Mouse (Mus musculus): ENCODE data around the gene 4933405L10Rik.

4933405L10Rik gene

DNA sequence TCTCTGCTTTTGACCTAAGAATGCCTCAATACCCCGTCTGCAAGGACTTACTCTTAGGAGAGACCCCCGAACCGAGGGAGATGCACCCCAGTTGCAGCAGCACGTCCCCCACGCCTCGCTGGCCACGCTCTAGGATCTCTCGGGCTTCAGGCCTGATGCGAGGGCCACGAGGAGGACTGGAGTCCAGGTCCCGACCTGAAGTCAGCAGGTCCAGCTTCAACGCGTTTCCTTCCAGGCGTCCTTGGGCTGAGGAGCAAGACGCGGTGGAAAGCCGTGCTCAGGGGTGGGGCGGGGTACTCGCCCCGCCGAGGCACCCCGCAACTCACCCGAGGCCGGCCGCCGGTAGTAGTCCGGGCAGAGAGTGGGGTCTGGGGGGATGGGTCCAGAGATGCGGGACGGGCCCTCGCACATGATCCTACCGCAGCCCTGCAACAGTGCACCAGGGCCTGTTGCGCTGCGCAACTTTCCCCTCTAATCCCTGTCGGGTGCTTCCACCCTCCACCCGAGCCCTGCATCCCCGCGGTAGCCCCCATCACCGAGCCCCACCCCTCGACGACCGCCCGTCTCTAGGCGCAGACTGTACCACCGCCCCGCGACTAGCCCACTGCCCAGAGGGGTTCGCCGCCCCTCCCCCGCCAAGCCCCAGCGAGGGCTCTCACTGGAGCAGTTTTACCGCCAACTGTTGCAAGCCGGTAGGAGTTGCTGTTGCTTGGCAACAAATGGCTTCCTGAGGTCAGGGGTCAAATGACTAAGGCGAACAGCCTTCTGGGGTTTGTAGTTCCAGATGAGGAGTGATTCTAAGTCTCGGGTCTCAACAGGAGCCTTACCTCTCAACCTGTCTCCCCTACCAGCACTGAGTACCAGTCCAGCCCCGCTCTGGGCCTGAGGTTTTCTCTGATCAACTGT, at the start of gene 4933405L10Rik, which contains the start of gene Enkd1:
Gene 4933405L10Rik (plus strand): TSS at position 158 of the 906 bp plus-strand sequence.
Gene Enkd1 (minus strand): TSS at position 713 of the 906 bp plus-strand sequence.
- in situ Hi-C loops (cut with MboI, MseI), result no loop called here

DNA sequence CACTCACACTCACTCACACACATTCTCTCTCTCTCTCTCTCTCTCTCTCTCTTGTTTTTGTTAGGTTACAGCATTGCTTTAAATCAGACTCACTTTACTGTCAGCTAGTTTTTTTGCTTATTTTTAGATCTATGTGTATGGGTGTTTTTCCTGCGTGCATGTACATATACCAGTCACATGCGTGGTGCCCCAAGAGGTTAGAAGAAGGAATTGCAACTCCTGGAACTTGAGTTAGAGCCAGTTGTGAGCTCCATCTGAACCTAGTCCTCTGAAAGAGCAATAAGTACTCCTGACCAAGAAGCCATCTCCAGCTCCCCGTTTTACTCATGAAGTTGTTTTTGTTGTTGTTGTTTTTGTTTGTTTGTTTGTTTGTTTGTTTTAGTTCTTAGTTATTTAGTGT, 46.3 kb upstream of the 4933405L10Rik start:
- in situ Hi-C loops (cut with MboI, MseI), result no loop called here

DNA sequence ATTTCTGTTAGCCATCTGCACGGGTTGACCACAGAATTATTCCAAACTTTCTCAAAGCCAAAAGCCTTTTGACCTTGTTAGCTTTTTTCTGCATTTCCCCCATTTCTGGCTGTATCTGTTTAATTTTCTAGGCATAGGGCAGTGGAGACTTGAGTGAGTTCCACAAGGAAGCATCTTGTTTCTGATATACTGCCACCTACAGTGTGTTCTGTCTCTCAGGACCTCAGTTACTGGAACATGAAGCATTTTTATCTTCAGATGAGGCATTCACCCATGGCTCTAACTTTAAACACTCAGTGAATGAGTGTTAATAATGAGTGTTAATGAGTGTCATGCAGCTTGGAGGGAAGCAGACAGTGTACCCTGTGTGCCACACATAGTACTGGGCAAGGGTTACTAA, 29.6 kb upstream of the 4933405L10Rik start:
- in situ Hi-C loops (cut with MboI, MseI), result no loop called here

DNA sequence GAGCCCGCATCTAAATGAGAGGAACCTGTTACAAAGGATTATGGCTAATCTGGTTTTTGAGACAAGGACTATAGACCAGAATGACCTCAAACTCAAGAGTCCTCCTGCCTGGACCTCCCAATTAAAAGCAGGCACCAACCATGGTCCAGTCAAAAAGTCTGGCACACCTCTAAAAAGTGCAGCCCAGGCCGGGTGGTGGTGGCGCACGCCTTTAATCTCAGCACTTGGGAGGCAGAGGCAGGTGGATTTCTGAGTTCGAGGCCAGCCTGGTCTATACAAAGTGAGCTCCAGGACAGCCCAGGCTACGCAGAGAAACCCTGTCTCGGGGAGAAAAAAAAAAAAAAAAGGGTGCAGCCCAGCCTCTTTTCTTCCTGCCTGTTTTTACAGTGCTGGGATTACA, 22.1 kb upstream of the 4933405L10Rik start:
- in situ Hi-C loops (cut with MboI, MseI), result loop anchor here (5.0 kb wide), 1 partner anchor 68 kb away; no protein-coding TSS in a partner anchor

DNA sequence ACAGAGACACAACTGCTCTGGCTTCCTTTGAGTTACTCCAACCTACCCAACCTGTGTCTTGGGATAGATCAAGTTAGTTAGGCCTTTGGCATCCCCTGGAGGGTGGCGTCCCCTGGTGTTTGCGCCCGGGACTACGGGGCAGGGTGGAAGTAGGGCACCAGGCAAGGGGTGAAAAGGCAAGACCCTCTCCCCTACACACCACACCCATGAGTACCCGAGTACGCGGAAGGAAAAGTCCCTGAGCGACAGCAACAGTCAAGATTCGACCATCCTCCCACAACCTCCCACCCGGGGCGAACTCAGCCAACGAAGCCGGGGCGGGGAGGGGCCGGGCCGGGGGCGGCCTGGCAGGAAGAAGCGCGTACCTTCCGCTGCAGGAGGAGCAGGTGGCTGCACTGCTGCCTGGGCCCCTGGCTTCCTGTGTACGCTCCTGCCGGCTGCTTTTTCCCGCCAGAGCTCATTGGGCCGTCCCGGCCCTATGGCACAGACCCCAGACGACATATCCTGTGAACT, 21.6 kb upstream of the 4933405L10Rik start, which contains the start of gene Carmil2:
Gene Carmil2 (plus strand): TSS at position 479 of the 513 bp plus-strand sequence.
- in situ Hi-C loops (cut with MboI, MseI), result loop anchor here (5.0 kb wide), 1 partner anchor 69 kb away; no protein-coding TSS in a partner anchor

DNA sequence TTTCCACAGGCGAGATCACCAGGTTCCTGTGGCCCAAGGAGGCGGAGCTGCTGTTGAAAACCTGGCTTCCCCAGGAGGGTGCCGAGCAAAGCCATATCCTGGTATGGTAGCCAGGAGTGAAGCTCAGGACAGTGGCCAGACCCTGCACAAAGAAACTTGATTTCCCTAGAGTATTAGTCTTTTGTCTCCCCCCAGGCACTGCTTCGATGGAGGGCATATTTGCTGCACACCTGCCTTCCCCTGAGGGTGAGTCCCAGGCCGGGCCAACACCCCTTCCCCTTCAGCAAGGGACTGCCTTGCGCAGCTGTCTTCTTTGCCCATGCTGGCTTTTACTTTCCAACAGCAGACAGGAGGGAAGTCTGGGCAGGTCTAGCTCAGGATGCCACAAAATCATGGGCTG, 20.9 kb upstream of the 4933405L10Rik start:
- in situ Hi-C loops (cut with MboI, MseI), result loop anchor here (5.0 kb wide), 1 partner anchor 69 kb away; no protein-coding TSS in a partner anchor

DNA sequence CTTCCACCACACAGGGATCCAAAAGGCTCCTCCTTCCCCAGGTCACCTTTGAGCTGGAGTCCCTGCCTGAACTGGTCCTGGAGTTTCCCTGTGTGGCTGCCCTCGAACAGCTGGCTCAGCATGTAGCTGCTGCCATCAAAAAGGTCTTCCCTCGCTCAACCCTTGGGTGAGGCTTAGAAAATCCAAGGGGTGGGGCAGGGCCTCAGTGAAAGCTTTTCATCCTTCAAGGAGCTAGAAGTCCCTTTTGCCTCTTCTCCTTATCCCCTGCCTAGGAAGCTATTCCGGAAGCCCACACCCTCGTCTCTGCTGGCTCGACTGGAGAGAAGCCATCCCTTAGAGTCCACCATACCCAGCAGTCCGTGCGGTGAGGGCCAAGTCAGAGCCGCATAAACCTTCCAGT, 19.9 kb upstream of the 4933405L10Rik start:
- in situ Hi-C loops (cut with MboI, MseI), result loop anchor here (5.0 kb wide), 1 partner anchor 70 kb away; no protein-coding TSS in a partner anchor

DNA sequence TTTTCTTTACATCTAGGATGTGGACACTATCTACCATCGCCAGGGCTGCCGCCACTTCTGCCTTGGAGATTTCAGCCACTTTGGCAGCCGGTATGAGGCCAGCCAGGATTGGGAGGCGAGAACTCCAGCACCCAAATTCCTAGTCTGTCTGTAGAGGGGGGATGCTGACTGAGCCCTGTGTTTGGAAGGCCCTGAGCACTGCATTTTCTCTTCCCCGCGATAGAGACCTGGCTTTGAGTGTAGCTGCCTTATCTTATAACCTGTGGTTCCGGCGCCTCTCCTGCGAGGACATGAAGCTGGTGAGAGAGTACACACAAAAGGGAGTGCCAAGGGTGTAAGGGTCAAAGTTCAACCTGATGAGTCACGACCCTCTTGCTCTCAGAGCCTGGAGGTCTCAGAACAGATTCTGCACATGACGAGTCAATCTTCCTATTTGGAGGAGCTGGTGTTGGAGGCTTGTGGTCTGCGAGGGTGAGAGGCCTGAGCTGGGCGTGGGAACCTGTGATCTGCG, 19.2 kb upstream of the 4933405L10Rik start:
- in situ Hi-C loops (cut with MboI, MseI), result loop anchor here (5.0 kb wide), 1 partner anchor 71 kb away; no protein-coding TSS in a partner anchor

DNA sequence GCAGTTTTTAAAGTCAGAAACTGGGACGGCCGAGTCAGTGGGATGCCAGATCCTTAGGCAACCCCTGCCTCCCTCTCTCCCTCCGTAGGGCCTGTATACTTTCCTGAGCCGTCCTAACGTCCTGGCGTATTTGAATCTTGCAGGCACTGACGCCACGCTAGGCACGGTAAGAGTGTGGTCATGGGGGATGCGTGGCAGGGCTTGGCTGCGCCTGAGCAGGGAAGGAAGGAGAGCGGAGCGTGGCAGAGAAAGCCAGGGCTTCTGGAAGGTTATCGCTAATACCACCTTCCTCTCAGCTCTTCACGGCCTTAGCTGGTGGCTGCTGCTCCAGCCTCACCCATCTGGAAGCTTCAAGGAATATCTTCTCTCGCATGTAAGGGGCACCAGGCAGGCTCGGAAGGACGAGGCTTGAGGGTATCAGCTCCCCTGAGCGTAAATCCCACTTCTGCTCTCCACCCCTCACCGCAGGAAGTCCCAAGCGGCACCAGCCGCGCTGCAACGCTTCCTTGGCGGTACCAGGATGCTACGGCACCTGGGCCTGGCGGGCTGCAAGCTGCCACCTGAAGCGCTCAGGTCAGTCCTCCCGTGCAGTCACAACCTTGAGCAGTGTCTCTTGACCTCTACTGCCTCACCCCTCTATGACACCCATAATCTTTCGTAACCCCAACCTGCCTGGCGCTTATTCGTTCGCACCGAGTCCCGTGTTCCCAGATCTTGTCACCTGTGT, 18.0 kb upstream of the 4933405L10Rik start:
- in situ Hi-C loops (cut with MboI, MseI), result loop anchor here (5.0 kb wide), 1 partner anchor 72 kb away; no protein-coding TSS in a partner anchor

DNA sequence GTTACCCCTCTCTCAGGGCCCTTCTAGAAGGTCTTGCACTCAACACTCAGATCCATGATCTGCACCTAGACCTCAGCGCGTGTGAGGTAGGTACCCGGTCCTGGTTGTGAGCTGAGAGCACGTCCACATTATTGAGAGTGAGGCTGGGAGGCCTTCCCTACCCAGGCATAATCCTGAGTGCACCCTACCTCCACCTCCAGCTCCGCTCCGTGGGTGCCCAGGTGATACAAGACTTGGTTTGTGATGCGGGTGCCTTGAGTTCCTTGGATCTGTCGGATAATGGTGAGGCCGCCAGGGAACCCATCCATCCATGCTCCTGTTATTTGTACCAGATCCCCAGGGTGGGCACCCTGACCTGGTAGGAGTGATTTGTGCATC, 17.5 kb upstream of the 4933405L10Rik start:
- in situ Hi-C loops (cut with MboI, MseI), result loop anchor here (5.0 kb wide), 1 partner anchor 73 kb away; no protein-coding TSS in a partner anchor

DNA sequence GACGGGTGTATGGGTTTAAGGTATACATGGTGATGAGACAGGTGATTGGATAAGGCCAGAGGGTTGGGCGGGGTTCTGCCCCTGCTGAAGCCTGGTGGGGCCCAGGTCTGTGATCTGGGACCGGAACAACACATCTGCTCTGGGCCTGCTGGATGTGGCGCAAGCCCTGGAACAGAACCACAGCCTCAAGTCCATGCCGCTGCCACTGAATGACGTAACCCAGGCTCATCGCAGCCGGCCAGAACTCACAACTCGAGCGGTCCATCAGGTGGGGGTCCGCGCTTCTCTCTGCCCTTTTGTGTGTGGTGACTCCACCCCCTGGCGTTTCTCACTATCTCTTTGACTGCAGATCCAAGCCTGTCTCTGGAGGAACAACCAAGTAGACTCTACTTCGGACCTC, 16.5 kb upstream of the 4933405L10Rik start:
- in situ Hi-C loops (cut with MboI, MseI), result no loop called here

DNA sequence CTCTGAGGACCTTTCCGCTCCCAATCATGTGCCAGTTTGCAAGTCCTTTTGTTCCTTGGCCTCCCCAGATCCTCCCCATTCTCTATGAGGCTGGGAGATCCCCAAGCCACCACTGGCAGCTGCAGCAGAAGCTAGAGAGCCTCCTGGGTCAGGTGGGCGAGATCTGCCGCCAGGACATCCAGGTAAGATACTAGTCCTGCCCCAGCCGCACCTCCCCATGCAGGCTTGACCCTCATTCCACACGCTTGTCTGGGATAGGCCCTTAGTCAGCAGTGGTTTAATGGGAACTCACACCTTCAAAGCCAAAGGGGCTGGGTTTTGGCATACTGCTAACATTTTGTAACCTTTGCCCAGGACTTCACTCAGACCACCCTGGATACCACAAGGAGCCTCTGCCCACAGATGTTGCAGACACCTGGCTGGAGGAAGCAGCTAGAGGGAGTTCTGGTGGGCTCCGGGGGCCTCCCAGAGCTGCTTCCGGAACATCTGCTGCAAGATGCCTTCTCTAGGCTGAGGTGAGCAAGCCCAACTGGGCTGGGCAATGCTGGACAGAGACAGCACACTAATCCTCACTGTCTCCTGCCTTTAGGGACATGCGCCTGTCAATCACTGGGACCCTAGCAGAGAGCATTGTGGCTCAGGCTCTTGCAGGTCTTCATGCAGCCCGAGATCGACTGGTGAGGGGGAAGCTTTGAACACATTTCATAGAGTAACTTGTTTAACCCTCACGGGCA, 14.8 kb upstream of the 4933405L10Rik start:
- in situ Hi-C loops (cut with MboI, MseI), result no loop called here

DNA sequence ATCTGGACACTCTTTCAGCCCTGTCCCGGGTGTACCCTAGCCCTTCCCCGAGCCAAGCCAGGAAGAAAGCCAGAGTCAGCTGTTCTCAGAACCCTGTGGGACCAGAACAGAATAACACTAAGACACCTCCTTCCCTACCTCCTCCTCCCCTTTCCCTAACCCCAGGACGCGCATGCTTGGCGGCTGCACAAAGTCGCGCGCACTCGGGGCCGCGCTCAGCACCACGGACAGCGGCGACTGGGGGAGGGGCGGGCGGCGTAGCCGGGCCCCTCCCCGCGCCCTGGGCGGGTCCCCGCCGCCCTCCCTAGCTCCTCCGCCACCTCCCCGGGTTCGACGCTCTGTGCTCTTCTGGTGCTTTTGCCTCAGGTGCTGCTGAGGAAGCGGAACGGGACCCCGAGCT, 13.8 kb upstream of the 4933405L10Rik start:
- in situ Hi-C loops (cut with MboI, MseI), result no loop called here

DNA sequence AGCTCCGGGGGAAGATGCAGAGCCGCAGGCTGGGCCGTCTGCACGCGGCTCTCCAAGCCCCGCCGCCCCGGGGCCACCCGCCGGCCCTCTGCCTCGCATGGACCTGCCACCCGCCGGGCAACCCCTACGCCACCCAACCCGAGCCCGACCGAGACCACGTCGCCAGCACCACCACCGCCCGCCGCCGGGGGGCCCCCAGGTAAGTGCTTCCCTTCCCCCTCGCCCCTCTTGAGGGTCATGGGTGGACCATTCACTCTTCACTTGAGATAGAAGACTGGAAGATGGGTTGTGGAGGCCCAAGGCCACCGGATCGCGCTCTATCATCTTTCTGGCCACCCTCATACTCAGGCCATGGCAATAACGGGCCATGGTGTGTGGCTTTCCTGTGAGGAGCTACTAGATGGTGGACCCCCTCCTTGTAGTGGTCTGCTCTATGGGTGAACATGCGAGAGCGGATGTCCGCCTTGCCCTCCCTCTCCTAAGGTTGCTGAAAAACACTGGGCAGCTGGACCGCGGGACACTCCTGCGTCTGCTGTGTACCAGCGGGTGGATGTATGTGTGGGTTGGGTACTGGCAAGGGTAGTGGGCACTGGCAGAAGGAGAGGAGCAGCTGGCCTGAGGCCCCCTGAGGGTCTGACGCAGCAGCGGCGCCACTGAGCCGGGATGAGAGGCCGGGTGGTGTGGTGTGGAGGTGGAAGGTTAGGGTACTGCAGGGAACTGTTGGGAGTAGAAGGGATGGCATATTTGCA, 13.2 kb upstream of the 4933405L10Rik start:
- in situ Hi-C loops (cut with MboI, MseI), result no loop called here

DNA sequence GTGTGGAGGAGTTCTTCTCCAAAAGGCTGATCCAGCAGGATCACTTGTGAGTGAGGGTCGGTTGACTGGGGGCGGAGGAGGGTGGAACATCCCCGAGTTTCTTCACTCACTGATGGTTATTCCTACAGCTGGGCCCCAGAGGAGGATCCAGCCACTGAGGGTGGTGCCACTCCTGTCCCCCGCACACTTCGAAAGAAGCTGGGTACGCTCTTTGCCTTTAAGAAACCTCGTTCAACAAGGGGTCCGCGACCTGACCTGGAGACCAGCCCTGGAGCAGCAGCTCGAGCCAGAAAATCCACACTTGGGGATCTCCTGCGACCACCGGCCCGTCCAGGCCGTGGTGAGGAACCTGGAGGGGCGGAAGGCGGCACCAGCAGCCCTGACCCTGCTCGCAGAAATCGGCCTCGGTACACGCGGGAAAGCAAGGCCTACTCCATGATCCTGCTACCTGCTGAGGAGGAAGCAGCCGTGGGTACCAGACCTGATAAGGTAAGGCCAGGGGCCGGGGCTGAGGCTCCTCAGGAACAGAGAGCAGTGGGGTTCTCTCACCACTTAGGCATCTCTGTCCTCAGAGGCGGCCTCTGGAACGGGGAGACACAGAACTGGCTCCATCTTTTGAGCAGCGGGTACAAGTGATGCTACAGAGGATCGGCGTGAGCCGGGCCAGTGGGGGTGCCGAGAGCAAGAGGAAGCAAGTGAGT, 12.2 kb upstream of the 4933405L10Rik start:
- in situ Hi-C loops (cut with MboI, MseI), result no loop called here

DNA sequence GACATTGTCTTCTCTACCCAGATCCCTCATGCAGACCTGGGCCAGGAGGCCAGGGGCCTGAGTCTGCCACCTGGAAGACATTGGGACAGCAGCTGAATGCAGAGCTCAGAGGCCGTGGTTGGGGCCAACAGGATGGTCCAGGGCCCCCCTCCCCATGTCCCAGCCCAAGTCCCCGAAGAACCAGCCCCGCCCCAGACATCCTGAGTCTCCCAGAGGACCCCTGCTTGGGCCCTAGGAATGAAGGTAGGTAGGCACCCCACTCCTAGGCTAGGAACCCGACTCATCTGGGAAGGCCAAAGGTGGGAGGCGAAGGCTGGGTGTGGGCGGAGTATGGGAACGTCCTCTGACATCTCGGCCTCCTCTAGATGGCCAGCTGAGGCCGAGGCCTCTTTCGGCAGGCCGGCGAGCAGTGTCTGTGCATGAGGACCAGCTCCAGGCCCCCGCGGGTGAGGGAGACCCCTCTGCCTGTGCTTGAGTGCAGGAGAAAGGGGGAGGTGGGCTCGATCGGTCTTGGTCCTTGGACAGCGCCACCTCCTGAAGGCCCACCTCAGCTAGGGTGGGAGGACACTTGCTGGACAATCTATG, 10.2 kb upstream of the 4933405L10Rik start:
- in situ Hi-C loops (cut with MboI, MseI), result no loop called here

DNA sequence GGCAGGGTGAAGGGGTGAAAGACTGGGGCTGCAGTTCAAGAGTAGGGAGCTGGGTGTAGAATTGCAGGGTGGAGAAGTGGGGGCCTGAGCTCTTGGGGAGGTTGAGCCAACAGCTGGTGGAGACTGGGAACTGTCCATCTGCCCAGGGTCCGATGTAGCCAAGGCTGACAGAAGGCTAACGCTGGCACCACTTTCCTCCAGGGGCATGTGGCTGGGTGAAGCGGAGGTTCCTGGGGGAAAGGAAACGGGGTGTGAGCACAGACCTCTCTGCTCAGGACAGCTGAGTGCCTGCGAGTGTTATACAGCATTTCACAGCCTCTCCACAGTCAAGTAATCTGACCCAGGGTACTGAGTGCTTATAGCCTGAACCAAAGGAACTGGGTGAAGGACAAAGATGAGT, 8.7 kb upstream of the 4933405L10Rik start:
- in situ Hi-C loops (cut with MboI, MseI), result no loop called here

DNA sequence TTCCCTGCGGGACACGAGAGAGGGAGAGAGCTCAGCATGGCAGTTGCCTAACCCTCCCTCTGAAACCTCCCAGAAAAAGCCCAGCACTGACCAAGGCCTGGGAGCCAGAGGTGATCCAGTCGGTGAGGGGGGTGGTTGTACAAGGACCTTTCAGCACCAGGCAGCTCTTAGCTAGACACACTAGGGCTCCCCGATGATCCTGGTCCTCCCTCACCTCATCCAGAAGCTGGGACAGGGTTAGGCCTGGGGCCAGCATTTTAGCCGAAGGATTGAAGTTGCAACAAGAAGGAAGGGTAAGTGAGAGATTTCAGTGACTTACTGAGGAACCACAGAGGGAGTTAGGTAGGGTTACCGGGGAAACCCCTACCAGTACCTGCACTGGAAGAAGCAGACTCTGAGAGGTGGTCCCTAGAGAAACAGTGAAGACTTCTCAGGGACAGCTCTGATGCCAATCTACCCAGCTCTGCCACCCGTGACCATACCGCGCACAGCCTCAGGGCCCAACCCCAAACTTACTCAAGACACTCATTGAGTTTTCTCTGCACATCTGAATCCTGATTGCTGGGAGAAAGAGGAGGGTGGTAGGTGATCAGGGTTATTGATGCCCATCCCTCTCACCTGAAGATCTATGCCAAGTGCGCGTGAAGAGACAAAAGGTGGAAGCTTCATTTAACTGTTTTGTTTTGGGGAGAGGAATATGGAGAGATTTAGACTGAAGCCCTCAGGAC, 7.8 kb upstream of the 4933405L10Rik start:
- in situ Hi-C loops (cut with MboI, MseI), result no loop called here

DNA sequence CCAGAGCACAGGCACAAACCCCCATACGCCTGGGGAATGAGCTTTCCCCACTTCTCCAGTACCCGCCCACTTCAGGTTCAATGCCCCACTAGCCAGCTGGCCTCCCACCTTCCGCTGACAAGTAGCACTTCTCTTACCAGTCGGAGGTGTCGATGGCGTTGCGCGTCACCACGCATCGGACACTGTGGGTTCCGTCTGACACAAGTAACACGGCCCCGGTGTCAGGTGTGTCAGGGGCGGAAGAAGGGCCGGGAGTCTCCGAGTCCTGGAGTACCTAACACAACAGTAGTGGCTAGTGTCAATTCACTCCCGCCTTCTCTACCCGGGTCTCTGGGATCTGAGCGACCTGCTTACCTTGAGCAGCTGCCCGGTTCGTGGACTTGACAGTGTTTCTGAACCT, 6.9 kb upstream of the 4933405L10Rik start:
- in situ Hi-C loops (cut with MboI, MseI), result no loop called here
